Mouse (Mus musculus) spleen, postnatal 36 days (tissue): Measurements from ENCODE around the gene Cc2d1a.

Source experiments
- DNase-seq, 2 experiments: peaks; one replicate each; pipeline ENCODE4 v3.0.0; 2022; ENCODE audit warnings: low spot score in 2 of 2, mixed read lengths in 1 of 2

The Cc2d1a gene

DNA sequence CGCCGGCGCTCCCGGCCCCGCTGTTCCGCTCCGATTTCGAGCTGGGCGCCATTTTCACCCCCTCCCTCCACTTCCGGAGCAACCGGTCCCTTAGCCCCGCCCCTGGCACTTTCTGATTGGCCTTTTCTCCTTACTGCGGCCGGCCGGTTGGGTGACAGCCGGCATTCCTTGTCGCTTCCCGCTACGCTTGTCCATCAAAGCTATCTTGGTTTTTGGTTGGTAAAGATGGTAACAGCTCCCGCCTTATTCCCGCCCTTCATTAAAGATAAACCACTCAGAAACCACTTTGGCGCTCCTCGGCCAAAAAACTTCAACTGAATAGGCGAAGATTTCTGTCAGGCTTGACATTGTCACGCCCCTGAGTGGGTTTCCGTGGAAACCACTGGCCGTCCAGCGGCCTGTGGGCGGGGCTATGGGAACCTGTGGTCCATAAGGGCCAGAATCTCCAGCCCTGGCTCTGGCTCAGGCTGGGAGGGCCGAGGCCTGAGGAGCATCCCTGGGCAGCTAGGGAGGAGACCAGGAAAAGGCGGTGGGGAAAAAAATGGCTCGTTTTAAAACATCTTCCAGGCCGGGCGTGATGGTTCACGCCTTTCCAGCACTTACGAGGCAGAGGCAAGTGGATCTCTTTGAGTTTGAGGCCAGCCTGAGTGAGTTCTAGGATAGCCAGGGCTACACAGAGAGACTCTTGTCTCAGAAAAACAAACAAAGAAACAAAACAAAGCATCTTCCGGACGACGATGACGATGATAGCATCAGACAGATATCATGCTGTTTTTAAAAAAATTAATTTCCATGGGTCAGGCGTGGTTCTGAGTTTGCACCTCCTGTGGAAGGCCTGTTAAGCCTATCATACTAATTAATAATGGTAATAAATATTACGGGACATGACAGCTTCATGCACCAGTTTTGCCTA is 42.8 kb downstream of the Cc2d1a start, which contains the start of gene Dcaf15:
Dcaf15 (minus strand) TSS at position 72 of the 913 bp plus-strand sequence.
- DNase-seq, result peak; percentile 98 to 99

DNA sequence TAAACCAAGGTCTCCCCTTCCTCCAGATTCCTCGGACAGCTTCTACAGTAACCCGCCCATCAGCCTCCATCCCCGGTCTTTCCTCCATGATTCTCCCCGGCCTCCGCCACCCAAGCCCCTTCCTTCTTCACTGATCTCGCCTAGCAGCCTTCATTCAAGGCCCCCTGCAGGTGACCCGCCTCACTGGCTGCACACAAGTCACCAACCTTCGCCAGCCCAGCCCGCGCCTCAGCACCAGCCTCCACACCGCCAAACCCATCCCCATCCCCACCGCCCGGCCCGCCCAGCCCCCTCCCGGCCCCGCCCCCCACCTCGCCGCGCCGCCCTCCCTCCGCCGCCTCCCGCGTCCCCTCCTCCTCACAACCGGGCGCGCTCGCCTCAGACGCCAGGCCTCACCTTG is 43.5 kb downstream of the Cc2d1a start:
- peak; percentile 75 to 78 for DNase-seq

DNA sequence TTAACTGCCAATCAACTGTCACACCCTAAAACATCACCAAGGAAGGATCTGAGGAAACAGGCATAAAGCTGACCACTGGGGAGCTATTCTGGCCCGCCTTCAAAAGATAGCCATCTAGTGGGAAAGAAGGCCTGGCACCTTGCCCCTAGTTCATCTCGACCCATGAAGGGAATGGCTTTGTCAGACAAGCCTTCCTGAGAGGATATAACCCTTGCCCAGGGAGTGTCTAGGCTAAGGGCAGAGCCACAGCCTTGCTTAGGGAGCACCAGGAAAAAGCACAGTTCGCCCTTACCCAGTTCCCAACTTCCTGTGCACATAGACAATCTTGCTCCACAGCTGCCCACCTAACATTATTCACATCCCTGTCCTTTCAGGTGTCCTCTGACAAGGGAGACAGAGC is 44.1 kb downstream of the Cc2d1a start:
- no peak for DNase-seq

DNA sequence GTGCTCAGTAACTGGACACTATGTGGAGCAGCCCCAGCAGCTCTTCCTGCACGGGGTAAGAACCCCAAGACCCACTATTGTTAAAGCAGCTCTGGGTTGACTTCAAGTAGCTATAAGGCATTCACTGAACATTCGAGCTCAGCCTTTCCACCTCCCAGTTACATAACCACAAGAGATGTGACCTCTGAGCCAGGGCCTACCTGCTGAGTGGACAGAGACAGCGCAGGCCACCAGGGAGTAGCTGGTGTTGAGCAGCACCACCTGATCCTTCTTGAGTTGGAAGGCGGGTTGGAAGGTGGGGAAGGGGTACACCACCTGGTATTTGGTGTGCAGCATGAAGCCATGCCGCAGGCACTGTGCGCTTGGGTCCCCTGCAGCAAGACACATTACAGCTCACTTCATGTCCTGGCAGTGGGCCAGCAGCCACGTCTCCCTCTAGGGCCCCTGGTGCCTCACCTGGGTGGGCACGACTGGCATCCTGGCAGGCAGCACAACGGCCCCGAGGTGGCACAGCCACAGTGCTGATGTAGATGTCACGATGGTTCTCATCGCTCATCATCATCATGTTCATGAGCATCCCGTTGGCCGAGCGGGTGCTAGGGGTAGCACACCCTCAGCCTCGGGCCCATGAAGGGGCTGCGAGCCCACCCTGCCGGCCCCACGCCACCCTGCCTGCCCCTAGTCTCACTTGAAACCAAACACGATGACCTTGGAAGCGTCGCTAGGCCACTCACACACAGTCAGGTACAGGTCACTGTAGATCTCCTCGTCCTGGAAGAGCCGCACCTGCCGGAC is 46.1 kb downstream of the Cc2d1a start:
- DNase-seq, result no peak

DNA sequence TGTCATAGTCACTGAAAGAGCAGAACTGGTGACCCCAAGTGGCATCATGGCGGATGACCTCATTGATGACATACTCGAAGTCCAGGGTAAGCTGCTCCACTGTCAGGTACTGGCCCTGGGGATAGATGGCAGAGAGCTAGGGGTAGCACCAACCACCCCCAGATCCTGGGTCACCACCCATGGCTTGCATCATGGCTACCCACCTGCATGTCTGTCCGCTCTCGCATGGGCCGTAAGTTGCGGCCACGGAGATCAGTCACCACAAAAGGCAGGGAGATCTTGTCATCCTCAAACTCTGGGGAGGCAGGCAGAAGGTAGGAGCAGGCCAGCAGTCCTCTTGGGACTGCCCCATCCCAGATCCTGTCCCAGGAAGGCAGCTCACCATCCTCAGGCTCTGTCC is 49.4 kb downstream of the Cc2d1a start:
- no peak for DNase-seq

- DNase-seq, result no peak
These were observed 51.7 kb downstream of the Cc2d1a start for GRCm38 (mm10) chr8:84096061-84096460.

DNA sequence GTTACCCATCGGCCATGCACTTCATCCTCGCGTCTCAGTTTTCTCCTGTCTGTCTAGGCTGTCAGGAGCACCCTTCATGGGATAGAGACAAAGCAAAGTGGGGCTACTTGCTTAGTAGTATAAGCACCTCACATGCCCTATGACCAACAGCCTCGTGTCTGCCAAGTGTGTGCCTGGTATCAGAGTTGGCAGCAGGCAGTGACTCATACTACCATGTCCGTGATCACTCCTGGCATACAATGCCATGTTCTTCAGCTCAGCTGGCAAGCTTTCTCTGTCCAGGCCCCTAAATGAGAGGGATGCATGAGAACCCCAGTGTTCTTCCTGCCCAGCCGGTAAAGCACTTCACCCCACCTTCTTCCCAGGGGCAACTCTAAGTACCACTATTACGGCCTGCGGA is 57.2 kb downstream of the Cc2d1a start:
- no peak for DNase-seq

GRCm38 (mm10) chr8:84089277-84089676 is 58.5 kb downstream of the Cc2d1a start:
- DNase-seq, result no peak

GRCm38 (mm10) chr8:84087821-84088220 is 59.9 kb downstream of the Cc2d1a start:
- DNase-seq, result no peak

DNA sequence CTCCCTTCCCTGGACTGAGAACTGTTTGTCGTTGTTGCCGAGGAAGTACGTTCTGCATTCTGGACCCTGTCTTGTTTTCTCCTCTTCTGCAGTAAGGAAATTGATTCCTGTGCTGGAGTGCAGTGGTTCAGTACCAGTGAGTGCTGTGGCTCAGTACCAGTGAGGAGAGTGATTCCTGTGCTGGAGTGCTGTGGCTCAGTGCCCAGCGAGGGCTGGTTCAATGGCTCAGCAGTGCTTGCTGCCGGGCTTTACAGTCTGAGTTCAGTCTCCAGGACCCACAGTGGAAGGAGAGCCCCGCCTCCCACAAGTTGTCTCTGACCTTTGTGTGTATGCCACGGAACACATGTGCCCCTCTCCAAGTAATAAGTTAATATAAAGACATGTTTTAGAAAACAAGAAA is 60.6 kb downstream of the Cc2d1a start:
- DNase-seq, result no peak

DNA sequence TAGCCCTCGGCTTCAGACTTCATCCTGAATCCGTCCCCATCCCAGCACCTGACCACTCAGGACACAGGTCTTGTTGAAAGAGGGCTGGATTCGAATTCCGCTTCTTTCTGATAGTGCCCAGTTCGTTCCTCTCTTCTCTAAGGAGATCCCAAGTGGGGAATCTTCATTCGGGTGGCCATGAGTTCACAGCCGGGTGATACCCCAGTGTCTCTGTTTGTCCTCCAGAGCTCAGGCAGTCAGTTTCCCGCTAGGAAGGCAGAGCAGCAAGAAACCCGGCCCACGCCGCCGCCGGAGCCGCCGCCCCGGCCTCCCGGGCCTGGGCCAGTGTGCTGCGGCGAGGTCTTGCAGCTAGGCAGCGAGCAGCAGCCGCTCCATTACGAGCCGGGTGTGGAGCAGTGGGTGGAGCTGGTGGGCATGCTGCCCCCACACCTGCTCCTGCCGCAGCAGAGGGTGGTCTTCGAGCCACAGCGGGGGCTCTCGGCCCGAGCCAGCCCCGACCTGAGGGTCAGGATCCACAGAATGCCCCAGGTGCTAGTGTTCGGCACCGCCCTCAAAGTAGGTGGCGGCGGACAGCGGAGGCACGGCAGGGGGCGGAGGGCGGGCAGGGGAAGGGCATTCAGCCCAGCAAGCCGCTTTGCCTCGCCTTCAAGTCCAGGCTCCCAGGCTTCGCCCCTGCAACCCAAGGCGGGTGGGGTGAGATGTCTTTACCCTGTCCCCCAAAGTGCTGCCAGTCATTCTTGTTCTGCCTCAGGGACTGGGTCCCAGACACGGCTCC is 63.2 kb downstream of the Cc2d1a start:
- DNase-seq, result no peak

DNA sequence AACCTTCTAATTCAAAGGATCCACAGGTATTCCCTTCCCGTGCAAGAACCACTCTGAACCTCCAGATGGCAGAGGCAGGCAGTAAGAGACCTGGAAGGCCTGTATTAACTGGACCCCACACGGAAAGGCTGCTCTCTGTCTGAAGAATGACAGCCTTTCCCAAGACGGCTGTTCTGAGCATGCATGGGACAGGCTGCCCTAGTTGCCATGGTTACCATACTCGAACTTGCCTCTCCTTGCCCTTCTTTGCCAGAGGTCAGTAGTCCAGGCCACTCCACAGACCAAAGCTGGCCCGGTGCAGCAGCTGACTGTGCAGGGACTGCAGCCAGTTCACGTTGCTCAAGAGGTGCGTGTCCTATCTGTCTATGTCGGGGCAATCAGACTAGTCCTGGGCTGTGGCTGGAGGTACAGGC is 63.9 kb downstream of the Cc2d1a start:
- no peak for DNase-seq
